Mouse (Mus musculus) liver, embryonic 16.5 days (tissue): ENCODE results near the gene Fbxo36. TPM values are rescaled to one million over a fixed set of nuclear protein-coding genes. Genes with fewer than 3 reads are reported as not detected.

Experiments used
- ATAC-seq: fragments of 200-750 bp; cut with Nextera tagmentation; 2 replicates; pipeline ENCODE4 v1.8.0; 2017; ENCODE audit warnings: low read depth, mild to moderate bottlenecking, moderate number of reproducible peaks, moderate library complexity
- H3K27ac ChIP-seq: fragments of 300-500 bp; sonication (generic); 2 replicates; pipeline ENCODE4 v1.5.1; 2014; ENCODE audit warnings: mild to moderate bottlenecking, low read length
- H3K27me3 ChIP-seq: fragments of 300-500 bp; sonication (generic); 2 replicates; pipeline ENCODE4 v1.6.1; 2014; ENCODE audit warnings: low read depth, low read length, mixed read lengths; ENCODE audit not compliant: control insufficient read depth, insufficient read depth
- H3K36me3 ChIP-seq: fragments of 300-500 bp; sonication (generic); 2 replicates; pipeline ENCODE4 v1.6.1; 2014; ENCODE audit warnings: mild to moderate bottlenecking; ENCODE audit not compliant: control insufficient read depth, insufficient read depth
- H3K4me1 ChIP-seq: fragments of 300-500 bp; sonication (generic); 2 replicates; pipeline ENCODE4 v1.6.1; 2014; ENCODE audit warnings: low read depth, low read length, mixed read lengths; ENCODE audit not compliant: control insufficient read depth
- H3K4me2 ChIP-seq: fragments of 300-500 bp; sonication (generic); 2 replicates; pipeline ENCODE4 v1.6.1; 2014; ENCODE audit warnings: low read depth, low read length, mixed read lengths
- H3K4me3 ChIP-seq: fragments of 300-500 bp; sonication (generic); 2 replicates; pipeline ENCODE4 v1.5.1; 2014; ENCODE audit warnings: low read depth, mild to moderate bottlenecking, low read length
- H3K9ac ChIP-seq: fragments of 300-500 bp; sonication (generic); 2 replicates; pipeline ENCODE4 v1.6.1; 2014; ENCODE audit warnings: low read depth, low read length
- H3K9me3 ChIP-seq: fragments of 300-500 bp; sonication (generic); replicated peaks from 2 replicates; pipeline ENCODE4 v1.6.1; 2016; ENCODE audit warnings: low read length; ENCODE audit not compliant: control insufficient read depth
- WGBS: fragments of 180-500 bp; shearing (Covaris S2); extraction: QIAGEN DNeasy Blood & Tissue Kit; methylation state at CpG from one replicate; pipeline ENCODE4 v1.1.7; 2014; ENCODE audit not compliant: insufficient replicate concordance; 5-methylcytosine and 5-hydroxymethylcytosine counted together
- polyA plus RNA-seq: library from polyadenylated mRNA; unstranded; fragments of >200 nt; fragmentation: Nextera tagmentation; extraction: Ambion mirVana; gene quantifications from 2 replicates; pipeline ENCODE4 v1.2.1, GENCODE M21; 2015

Gene Fbxo36
- polyA plus RNA-seq, 1 experiment from 2014 or later, result 4.4 TPM

- no peaks in the 10 kb centered on the region for H3K9me3 ChIP-seq
- peaks cover 5% of the 10 kb centered on the region for H3K27me3 ChIP-seq
- no peaks in the 10 kb centered on the region for H3K4me1 ChIP-seq
- ATAC-seq, result peak; percentile 39; the same call in 1 of the 2 replicates
- H3K27ac ChIP-seq, result no peak overlapping the region
- WGBS, result 59% methylated on average over 2 of the region's 2 CpGs
- H3K4me2 ChIP-seq, result no peak overlapping the region
- no peaks in the 10 kb centered on the region for H3K36me3 ChIP-seq
- H3K4me3 ChIP-seq, result no peak overlapping the region
- H3K9ac ChIP-seq, result no peak overlapping the region
Measured at GRCm38 (mm10) chr1:84940322-84940721, 100.7 kb downstream of the Fbxo36 start.

GRCm38 (mm10) chr1:84942666-84943065 is 103.0 kb downstream of the Fbxo36 start:
- no peaks in the 10 kb centered on the region for H3K36me3 ChIP-seq
- H3K27me3 ChIP-seq, result no peaks in the 10 kb centered on the region
- H3K4me1 ChIP-seq, result no peaks in the 10 kb centered on the region
- ATAC-seq, result no peak
- H3K4me3 ChIP-seq, result no peak overlapping the region
- H3K27ac ChIP-seq, result no peak overlapping the region
- no peaks in the 10 kb centered on the region for H3K9me3 ChIP-seq
- no peak overlapping the region for H3K4me2 ChIP-seq
- no peak overlapping the region for H3K9ac ChIP-seq

GRCm38 (mm10) chr1:84943549-84943948 is 103.9 kb downstream of the Fbxo36 start:
- 75% methylated on average over 4 of the region's 4 CpGs for WGBS
- Histone ChIP-seq H3K9ac (no peak overlapping the region), H3K9me3 (no peaks in the 10 kb centered on the region), H3K4me1 (no peaks in the 10 kb centered on the region), H3K36me3 (no peaks in the 10 kb centered on the region), H3K27me3 (no peaks in the 10 kb centered on the region), H3K4me3 (no peak overlapping the region), H3K27ac (no peak overlapping the region), H3K4me2 (no peak overlapping the region)
- no peak for ATAC-seq

DNA sequence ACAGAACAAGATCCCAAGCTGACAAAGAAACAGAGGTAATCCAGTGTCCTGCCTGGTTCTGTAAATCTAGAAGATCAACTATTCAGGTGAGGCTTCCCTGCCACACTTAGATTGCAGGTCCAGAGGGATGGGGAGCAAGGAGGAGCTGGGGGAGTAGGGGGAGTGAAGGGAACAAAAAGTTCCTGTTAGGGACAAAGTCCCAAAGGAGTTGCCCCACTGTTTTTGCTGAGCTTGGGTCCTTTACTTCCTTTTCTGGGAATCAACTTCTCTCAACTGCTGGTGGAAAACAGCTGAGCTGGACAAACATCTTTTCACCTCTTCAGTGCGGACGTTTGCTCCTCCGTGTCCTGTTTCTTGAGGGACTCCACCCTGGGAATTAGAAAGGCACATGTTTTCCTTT is 106.3 kb downstream of the Fbxo36 start:
- H3K27ac ChIP-seq, result no peak overlapping the region
- WGBS, result 83% methylated on average over 3 of the region's 3 CpGs
- H3K36me3 ChIP-seq, result no peaks in the 10 kb centered on the region
- no peak overlapping the region for H3K4me2 ChIP-seq
- H3K9me3 ChIP-seq, result no peaks in the 10 kb centered on the region
- H3K4me1 ChIP-seq, result no peaks in the 10 kb centered on the region
- no peaks in the 10 kb centered on the region for H3K27me3 ChIP-seq
- no peak overlapping the region for H3K9ac ChIP-seq
- no peak overlapping the region for H3K4me3 ChIP-seq
- ATAC-seq, result no peak

- Histone ChIP-seq H3K4me3 (no peak overlapping the region), H3K27me3 (no peaks in the 10 kb centered on the region), H3K27ac (no peak overlapping the region), H3K36me3 (no peaks in the 10 kb centered on the region), H3K4me1 (no peaks in the 10 kb centered on the region), H3K9me3 (no peaks in the 10 kb centered on the region), H3K9ac (no peak overlapping the region), H3K4me2 (no peak overlapping the region)
- ATAC-seq, result peak; percentile 43; the same call in 1 of the 2 replicates
- WGBS, result 57% methylated on average over 2 of the region's 2 CpGs
Measured at GRCm38 (mm10) chr1:84947390-84947789, 107.7 kb downstream of the Fbxo36 start.

Other genes with a start within 250 kb of the Fbxo36 start
- gene Dner, start 143.6 kb upstream of the Fbxo36 start, polyA plus RNA-seq, result 0.04 and 0.05 TPM in 2 replicates
- gene Trip12, start 675 bp downstream of the Fbxo36 start, polyA plus RNA-seq, result 31.6 and 32.0 TPM in 2 replicates
- 0.04 TPM in 1 of 2 replicates, not detected in the other for gene Slc16a14, start 95.3 kb downstream of the Fbxo36 start, polyA plus RNA-seq